In the genomic region with DNA sequence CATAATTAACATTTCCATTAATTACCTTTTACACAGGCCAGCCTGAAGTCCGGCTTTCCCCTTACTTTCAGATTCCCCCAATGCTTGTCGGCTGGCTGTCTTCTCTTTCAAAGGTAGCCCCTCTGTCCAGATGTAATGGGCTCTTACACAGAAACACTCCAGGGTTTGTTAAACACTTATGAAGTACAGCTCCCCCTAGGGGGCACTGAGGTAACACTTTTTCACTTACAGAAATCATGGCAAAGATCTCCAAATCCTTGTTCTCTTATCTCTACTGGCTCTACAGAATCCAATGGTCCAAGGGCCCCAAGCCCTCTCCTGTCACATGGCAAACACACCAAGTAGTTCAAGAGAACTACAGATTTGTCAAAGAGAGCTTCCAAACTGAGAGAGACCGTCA, we compare ENCODE assay signal across 9 mouse cellular contexts. TPM values are rescaled to one million over a fixed set of nuclear protein-coding genes. Genes with fewer than 3 reads are reported as not detected.
A peak's percentile ranks its signal among the peaks of the same experiment; 100 is the strongest.
DNase-seq lines count a peak whose midpoint lies in the region; ATAC-seq and TF ChIP-seq lines count a peak whose summit lies in the region.
"Had no signal": no experiment of that assay in that cellular context is flagged by ENCODE, and none has a peak within 500 bp of the region (broad histone marks: within the 10 kb centered on the region; RNA-seq: fewer than 3 reads in every experiment).

No protein-coding gene starts in this region.

- H3K27ac ChIP-seq in kidney, adult 2 months (ENCODE audit: insufficient read depth, low read depth, low read length) = no peak overlapping the region
- H3K27ac ChIP-seq in kidney, embryonic 14.5 days (ENCODE audit: low read depth, low read length) = no peak overlapping the region
- H3K27ac ChIP-seq in kidney, postnatal 0 days = no peak overlapping the region

- no peak overlapping the region for H3K9ac ChIP-seq in kidney, embryonic 14.5 days (ENCODE audit: low read depth, low read length)
- H3K9ac ChIP-seq in kidney, postnatal 0 days (ENCODE audit: low read depth, low read length) = no peak overlapping the region

- in situ Hi-C loops in Patski (cut with MboI; ENCODE audit: low pct_unique_long_range_greater_than_20kb) = loop anchor here (5.0 to 10.0 kb wide), 2 partner anchors 258 to 1030 kb away; a partner anchor contains a TSS

- TF ChIP-seq POLR2A in kidney, adult 2 months (IDR thresholded peaks at IDR 0.05; ENCODE audit: low read depth, low read length) = no peak

- TF ChIP-seq CTCF in kidney, adult 2 months (conservative IDR thresholded peaks at IDR 0.05; ENCODE audit: insufficient read depth, insufficient read length, low read depth, low read length) = no peak
- peak; percentile 61 for TF ChIP-seq CTCF in E14TG2a.4 (conservative IDR thresholded peaks at IDR 0.05; ENCODE audit: low read length)
- peak; percentile 65 for TF ChIP-seq CTCF in Patski (IDR thresholded peaks at IDR 0.05)
- TF ChIP-seq CTCF in kidney, postnatal 0 days (IDR thresholded peaks at IDR 0.05; ENCODE audit: low read depth) = peak; percentile 54

- H3K36me3 ChIP-seq in kidney, adult 2 months (ENCODE audit: control insufficient read depth, insufficient read depth, low read length) = no peaks in the 10 kb centered on the region
- H3K36me3 ChIP-seq in kidney, embryonic 14.5 days (ENCODE audit: control insufficient read depth, insufficient read depth, low read length) = no peaks in the 10 kb centered on the region
- no peaks in the 10 kb centered on the region for H3K36me3 ChIP-seq in E14TG2a.4 (ENCODE audit: insufficient read depth, low read length)
- no peaks in the 10 kb centered on the region for H3K36me3 ChIP-seq in kidney, postnatal 0 days (ENCODE audit: insufficient read depth, low read length)

- no peaks in the 10 kb centered on the region for H3K27me3 ChIP-seq in kidney, adult 2 months (replicated peaks; ENCODE audit: control insufficient read depth, insufficient read depth, low read length)
- H3K27me3 ChIP-seq in kidney, embryonic 14.5 days (ENCODE audit: control insufficient read depth, insufficient read depth, low read length) = no peaks in the 10 kb centered on the region
- H3K27me3 ChIP-seq in E14TG2a.4 (ENCODE audit: insufficient read depth, low read length) (peaks cover 19% of the 10 kb centered on the region; the same call in 1 of the 2 replicates), Patski (peaks cover 19% of the 10 kb centered on the region)
- no peaks in the 10 kb centered on the region for H3K27me3 ChIP-seq in kidney, postnatal 0 days (ENCODE audit: insufficient read depth, low read length)

- H3K4me1 ChIP-seq in kidney, adult 2 months (ENCODE audit: control insufficient read depth, insufficient read depth, low read length) = no peaks in the 10 kb centered on the region
- no peaks in the 10 kb centered on the region for H3K4me1 ChIP-seq in kidney, embryonic 14.5 days (ENCODE audit: control insufficient read depth, insufficient read depth, low read length)
- H3K4me1 ChIP-seq in E14TG2a.4 (replicated peaks; ENCODE audit: low read depth, low read length) = peaks cover 10% of the 10 kb centered on the region; the same call in 1 of the 2 replicates
- no peaks in the 10 kb centered on the region for H3K4me1 ChIP-seq in kidney, postnatal 0 days (replicated peaks; ENCODE audit: insufficient read depth, low read length)

- H3K4me3 ChIP-seq in kidney, adult 2 months (ENCODE audit: insufficient read depth, low read depth, low read length) = no peak overlapping the region
- no peak overlapping the region for H3K4me3 ChIP-seq in kidney, embryonic 14.5 days (ENCODE audit: low read length)
- no peak overlapping the region for H3K4me3 ChIP-seq in E14TG2a.4 (replicated peaks; ENCODE audit: low read length)
- H3K4me3 ChIP-seq in kidney, postnatal 0 days (replicated peaks; ENCODE audit: low read depth, low read length) = no peak overlapping the region
- H3K4me3 ChIP-seq: erythroblast, embryonic 14.5 days had no signal

- POLR2A ChIA-PET in Patski (lab: Charles Lee) = no interaction called here

- H3K9me3 ChIP-seq in kidney, embryonic 14.5 days (ENCODE audit: control insufficient read depth, low read length) = no peaks in the 10 kb centered on the region
- H3K9me3 ChIP-seq in E14TG2a.4 (ENCODE audit: low read length) = no peaks in the 10 kb centered on the region
- no peaks in the 10 kb centered on the region for H3K9me3 ChIP-seq in kidney, postnatal 0 days (replicated peaks; ENCODE audit: low read length)

- H3K4me2 ChIP-seq in kidney, embryonic 14.5 days (replicated peaks; ENCODE audit: low read depth, low read length) = no peak overlapping the region
- H3K4me2 ChIP-seq in kidney, postnatal 0 days (ENCODE audit: low read length) = no peak overlapping the region

- peak; percentile 65 for DNase-seq in kidney, adult 2 months
- DNase-seq in Patski (ENCODE audit: low read depth, low spot score) = no peak
- peak; percentile 63 for DNase-seq in kidney, postnatal 0 days (ENCODE audit: low spot score)
- peak; percentile 2 for DNase-seq in retina, adult 2 months (ENCODE audit: low read depth, low spot score)
- DNase-seq in cerebellum, postnatal 4 days (ENCODE audit: low spot score in 2 of 2) = no peak

- CTCF ChIA-PET in Patski (lab: Charles Lee) = interaction anchor here (0.9 to 1.6 kb wide), 3 partner anchors 39 to 92 kb away, joined by 3 to 4 read pairs (median 4); no protein-coding TSS in a partner anchor

- no peak for ATAC-seq in kidney, embryonic 14.5 days (ENCODE audit: low FRiP score, low TSS enrichment)
- no peak for ATAC-seq in Patski
- no peak for ATAC-seq in kidney, postnatal 0 days (replicated peaks; ENCODE audit: low FRiP score, low read depth)
- ATAC-seq in monocyte, adult 5-6 weeks (replicated peaks; ENCODE audit: insufficient number of reproducible peaks, low FRiP score, low TSS enrichment, poor library complexity, severe bottlenecking) = no peak

- WGBS in kidney, adult 2 months = 79% methylated on average over 3 of the region's 3 CpGs
- WGBS in kidney, embryonic 14.5 days = 86% methylated on average over 3 of the region's 3 CpGs
- WGBS in kidney, postnatal 0 days = 87% methylated on average over 3 of the region's 3 CpGs

RNA-seq across cellular contexts. Expression of a gene that starts 25.7 kb away (rescaled TPM):
- polyA plus RNA-seq in kidney, adult 2 months (2012; rRNA removed) = 95.6 and 117 TPM in 2 replicates
- 9.8 and 13.4 TPM in 2 replicates for polyA plus RNA-seq in kidney, embryonic 14.5 days (2014; fragmentation: Nextera tagmentation; extraction: Ambion mirVana)
- polyA plus RNA-seq in Patski (2021) = not detected
- polyA plus RNA-seq in kidney, postnatal 0 days (2015; fragmentation: Nextera tagmentation; extraction: Ambion mirVana) = 43.8 and 47.6 TPM in 2 replicates
- total RNA-seq in monocyte, adult 5-6 weeks (2017) = 0.53 to 3.7 TPM (median 0.87 TPM) in 3 replicates

RNA-seq across cellular contexts. Expression of a gene that starts 28.6 kb away (rescaled TPM):
- polyA plus RNA-seq in kidney, adult 2 months (2012; rRNA removed) = 5.9 and 9.7 TPM in 2 replicates
- polyA plus RNA-seq in kidney, embryonic 14.5 days (2014; fragmentation: Nextera tagmentation; extraction: Ambion mirVana) = 1.6 and 1.8 TPM in 2 replicates
- polyA plus RNA-seq in Patski (2021) = 1.0 TPM
- 8.3 and 12.0 TPM in 2 replicates for polyA plus RNA-seq in kidney, postnatal 0 days (2015; fragmentation: Nextera tagmentation; extraction: Ambion mirVana)
- total RNA-seq in monocyte, adult 5-6 weeks (2017) = 3.1 to 9.2 TPM (median 5.0 TPM) in 3 replicates
- polyA plus RNA-seq: erythroblast, embryonic 14.5 days had no signal

Comparison
In these comparisons a context has a peak if more than half of its experiments do, and no peak if none do; other contexts are left out.
1. DNase-seq: peak in kidney, adult 2 months (single experiment), kidney, postnatal 0 days (single experiment) and retina, adult 2 months (single experiment); none in Patski (single experiment) and cerebellum, postnatal 4 days (0 of 2).
2. RNA of a gene that starts 25.7 kb away (polyA plus RNA-seq): 95.6 to 117 TPM in kidney, adult 2 months, 43.8 to 47.6 TPM in kidney, postnatal 0 days and 9.8 to 13.4 TPM in kidney, embryonic 14.5 days; not detected in Patski (single experiment); every median in the first group is over 10 times any median in the second.